Mouse (Mus musculus): ENCODE measurements around the gene Gm21885.

DNA sequence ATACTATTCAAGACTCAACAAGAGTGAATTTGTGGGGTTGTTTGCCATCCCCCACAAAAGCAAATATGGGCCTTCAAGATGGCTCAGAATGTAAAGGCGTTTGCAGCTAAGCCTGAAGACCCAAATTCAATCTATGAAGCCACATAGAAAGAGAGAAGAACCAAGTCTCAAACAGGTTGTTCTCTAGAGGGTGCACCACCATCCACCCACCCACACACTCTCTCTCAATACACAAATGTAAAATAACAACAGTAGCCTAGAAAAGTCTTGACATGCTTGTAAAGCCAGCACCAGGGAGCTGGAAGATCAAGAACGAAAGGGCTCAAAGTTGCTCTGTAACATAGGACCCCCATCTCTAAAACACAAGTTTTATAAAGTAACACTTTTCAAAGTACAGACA, 34.9 kb downstream of the Gm21885 start:
- TF ChIP-seq GATA1 (IDR thresholded peaks at IDR 0.05; ENCODE audit: low read length): no peak
- TF ChIP-seq TAL1 (IDR thresholded peaks at IDR 0.05; ENCODE audit: low read length): no peak
